Mouse (Mus musculus): ENCODE measurements at regions not wholly inside any gene's neighbourhood (a gene's known extent, or its start where the extent isn't known, plus 50 kb on each side); places are given as distances from the start of the nearest gene placed in this dataset.

DNA sequence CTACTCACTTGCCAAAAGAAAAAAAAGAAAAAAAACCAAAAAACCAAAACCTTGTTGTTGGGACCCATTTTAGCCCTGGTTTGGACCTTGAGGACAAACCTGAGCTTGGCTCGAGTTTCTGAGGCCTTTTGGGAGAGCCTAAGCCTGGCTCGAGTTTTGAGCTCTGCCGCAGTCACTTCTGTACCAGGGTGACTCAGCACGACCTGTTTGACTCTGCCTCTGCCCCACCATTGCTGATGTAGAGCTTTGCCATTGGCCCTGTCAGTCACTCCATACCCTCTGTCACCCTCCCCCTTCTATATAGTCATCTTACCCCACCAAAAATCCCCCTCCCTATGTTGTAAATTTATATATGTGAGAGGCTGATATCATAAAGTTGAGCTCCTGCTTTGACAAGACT lies 54.8 kb upstream of the 1700012A03Rik start:
- TF ChIP-seq POLR2A (IDR thresholded peaks at IDR 0.05; ENCODE audit: control insufficient read depth, extremely low read depth, insufficient read depth, low read length, poor library complexity) (no peak), CTCF (IDR thresholded peaks at IDR 0.05; ENCODE audit: borderline replicate concordance, control insufficient read depth, extremely low read depth, insufficient read depth, low read length, poor library complexity) (no peak)
